Mouse (Mus musculus) CH12F3 (cell line): ENCODE measurements around the gene Eddm3b.
"Not testable (repeated sequence)": the region's sequence is repeated elsewhere in the genome, so short reads cannot be mapped to it uniquely, and the experiment has no call there.

Experiments
- in situ Hi-C: fragments of 300-500 bp; cut with MboI; formaldehyde crosslinking; loops from 2 replicates; pipeline ENCODE4 v1.14.3; 2020; ENCODE audit warnings: low sequenced_read_pairs

Gene Eddm3b

DNA sequence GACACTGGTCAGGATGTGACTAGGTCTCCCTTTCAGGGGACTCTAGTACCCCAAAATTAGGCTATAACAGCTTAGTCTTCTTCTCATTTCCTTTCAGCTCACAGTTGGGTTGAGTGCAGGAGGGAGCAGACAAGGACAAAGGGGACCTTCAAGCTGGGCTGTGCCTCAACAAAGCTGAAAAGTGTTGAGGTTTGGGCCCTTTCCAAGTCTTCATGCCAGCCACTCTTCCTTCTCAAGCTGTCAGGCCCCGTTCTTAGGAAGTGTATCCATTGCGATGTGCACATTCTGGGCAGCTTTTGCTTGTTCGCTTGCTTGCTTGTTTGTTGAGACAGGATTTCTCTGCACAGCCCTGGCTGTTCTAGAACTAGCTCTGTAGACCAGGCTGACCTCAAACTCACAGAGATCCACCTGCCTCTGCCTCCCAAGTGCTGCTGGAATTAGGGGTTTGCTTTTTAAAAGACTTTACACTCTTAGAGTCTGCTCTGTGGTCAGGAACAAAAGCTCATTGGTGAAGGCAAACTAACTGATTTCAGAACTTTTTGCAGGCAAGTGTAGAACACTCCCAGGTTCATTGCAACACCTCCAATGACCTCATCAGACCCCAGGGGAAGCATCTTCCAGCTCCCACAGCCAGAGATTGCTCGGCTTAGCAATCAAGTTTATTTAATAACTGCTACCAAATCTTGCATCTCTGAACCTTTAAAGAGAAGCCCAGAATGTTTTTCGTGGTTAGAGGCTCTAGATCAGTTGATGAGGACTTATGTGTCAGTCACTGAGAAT is 19.9 kb upstream of the Eddm3b start:
- in situ Hi-C loops: no loop called here

DNA sequence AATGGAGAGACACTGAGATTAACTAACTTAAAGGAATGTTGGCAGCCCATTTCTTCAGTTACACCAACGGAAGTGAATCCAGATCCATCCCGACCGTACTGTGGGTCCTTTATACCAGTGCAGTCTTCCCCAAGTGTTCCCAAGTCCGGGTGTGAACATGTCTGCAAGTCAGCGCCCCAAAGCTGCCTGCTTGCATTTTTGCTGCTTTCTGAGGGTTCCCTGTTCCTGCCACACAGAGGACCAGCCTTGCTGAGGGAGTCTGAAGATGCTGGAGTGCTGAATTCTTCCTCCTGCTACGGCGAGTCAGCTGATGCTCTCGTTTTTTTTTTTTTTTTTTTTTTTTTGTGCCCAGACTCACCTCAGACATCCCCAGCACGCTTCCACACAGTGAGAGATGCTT is 19.3 kb upstream of the Eddm3b start:
- in situ Hi-C loops: no loop called here

DNA sequence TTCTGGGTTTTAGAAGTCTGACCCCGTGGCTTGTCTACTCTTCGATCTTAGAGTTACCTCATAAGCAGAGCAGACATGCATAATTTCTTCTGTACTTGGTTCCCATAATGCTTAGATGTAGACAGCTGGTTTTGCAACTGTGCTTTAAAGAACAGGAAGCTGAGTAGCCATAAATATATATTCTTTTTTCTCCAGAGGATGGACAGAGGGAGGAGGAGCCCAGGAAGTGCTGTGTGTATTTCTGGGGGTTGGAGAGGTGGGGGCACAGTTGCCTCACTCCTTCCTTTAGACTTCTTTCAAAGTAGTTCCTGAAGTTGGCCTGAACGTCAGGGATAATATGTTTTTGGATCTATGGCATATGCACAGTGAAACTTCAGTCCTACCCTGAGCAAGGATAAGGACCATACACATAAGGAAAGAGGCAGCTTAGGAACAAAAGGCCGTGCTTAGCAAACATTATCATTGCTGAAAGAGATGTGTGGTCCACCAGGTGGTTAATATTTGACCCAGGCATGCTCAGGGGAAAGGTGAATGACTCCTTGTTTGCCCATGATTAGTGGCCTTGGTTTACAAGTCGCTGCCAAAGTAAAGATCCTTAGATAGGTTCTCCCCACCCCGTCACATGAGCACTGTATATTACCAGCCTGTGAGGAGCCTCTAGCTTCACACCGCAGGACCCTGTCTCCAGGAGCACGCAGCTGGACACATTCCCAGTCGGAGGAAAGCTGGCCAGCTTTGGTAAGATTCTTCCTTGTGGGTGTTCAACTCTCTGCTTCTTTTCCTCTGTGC is 18.3 kb upstream of the Eddm3b start:
- in situ Hi-C loops: no loop called here

DNA sequence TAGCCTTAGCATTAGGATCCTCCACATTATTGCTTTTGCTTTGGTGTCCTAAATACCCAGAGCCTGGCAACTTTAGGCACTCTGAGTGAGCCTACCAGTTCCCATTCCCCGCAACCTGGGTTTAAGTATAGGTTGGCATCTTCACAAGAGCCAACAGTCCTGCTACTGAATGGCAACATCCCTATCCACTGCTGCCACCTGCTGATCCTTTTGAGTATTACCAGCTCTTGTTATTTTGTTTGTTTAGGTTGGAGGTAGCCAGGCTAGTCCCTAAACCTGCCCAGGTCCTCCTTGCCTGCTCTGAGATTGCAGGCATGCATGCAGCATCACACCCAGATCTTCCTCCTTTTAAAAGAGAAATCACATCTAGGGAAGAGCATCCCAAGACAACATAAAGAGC is 15.9 kb upstream of the Eddm3b start:
- in situ Hi-C loops: not testable (repeated sequence)

DNA sequence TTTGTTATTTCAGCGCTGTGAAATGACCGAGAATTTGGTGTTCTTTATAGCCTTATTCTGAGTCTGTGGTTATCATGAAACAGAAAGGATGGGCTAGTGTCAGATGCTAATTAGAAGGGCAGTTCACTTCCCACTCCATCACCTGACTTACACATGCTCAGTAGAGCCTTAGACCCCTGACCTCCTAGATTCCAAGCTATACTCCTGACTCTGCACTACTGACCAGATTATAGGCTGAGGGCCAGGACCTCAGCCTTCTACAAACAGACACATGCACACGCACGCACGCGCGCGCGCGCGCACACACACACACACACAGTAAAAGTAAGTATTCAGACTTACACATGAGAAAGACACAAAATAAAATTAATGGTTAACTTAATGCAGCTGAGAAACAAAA is 15.3 kb upstream of the Eddm3b start:
- in situ Hi-C loops: no loop called here

DNA sequence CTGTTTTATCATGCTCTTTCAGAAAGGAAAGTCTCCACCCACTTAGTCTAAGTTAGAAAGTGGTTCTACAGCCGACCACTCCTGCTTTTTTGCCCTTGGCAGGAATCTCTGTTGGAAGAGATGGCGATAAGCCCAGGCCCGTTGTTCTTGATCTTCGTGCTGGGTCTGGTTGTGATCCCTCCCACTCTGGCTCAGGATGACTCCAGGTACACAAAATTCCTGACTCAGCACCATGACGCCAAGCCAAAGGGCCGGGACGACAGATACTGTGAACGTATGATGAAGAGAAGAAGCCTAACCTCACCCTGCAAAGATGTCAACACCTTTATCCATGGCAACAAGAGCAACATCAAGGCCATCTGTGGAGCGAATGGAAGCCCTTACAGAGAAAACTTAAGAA is 12.9 kb upstream of the Eddm3b start:
- in situ Hi-C loops: loop anchor here (10.0 kb wide), 2 partner anchors 76 to 144 kb away; no protein-coding TSS in a partner anchor

DNA sequence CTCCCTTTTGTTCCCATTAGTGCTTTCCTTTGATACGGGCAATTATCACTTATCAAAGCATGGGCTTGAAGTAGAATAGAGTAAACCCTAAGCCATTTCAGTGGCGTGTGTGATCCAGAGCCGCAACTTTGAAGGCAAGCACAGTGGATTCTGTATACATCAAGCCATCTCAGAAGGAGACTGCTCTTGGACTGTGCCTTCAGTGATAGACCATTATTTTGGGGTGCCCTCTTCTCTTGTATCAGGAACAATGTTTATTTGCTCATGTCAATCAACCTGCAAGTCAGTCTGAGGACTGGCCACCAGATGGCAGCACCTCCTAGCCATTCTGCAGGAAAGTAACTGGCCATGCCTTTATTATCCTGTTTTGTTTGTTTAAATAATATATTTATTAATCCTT is 11.0 kb upstream of the Eddm3b start:
- in situ Hi-C loops: loop anchor here (10.0 kb wide), 2 partner anchors 78 to 142 kb away; no protein-coding TSS in a partner anchor

DNA sequence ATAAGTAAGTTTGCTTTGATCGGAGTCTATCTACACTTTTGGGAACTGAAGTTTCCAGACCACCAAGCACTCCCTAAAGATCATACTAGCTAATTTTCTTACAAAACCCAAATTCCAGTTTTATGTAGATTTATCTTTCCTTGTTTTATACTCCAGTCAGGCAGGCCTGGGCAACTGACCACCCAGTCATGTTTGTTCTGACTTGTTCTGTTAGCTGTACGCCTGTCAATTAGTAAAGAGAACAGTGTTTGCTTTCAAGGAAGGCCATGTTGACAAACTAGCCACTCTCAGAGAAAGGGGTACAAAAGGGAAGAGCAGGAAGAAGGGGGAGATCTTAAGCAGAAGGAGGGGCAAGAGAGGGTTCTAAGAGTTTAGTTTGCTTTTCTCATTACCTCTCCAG is 9.9 kb upstream of the Eddm3b start:
- in situ Hi-C loops: loop anchor here (10.0 kb wide), 2 partner anchors 80 to 140 kb away; no protein-coding TSS in a partner anchor

DNA sequence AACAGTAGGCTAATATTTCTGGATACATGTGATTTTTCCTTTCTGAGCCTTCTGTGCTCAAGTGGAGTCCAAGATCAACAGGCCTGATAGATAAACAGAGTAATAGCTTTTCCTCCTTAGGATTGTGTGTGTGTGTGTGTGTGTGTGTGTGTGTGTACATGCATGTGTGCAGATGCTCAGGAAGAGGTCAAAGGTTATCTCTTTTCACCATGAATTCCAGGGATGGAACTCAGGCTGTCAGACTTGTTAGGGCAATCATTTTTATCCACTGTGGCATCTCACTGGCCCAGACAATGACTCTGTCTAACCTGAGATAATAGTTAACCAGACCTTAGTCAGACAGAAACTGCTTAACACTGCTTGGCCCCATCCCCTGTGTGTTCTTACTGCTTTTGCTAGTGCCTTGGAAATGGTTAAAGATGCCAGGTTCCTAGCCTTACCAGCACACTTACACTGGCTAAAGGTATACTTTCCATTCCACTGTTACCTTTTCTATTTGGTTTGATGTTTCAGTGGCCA is 7.7 kb upstream of the Eddm3b start:
- in situ Hi-C loops: loop anchor here (10.0 kb wide), 2 partner anchors 82 to 138 kb away; no protein-coding TSS in a partner anchor

DNA sequence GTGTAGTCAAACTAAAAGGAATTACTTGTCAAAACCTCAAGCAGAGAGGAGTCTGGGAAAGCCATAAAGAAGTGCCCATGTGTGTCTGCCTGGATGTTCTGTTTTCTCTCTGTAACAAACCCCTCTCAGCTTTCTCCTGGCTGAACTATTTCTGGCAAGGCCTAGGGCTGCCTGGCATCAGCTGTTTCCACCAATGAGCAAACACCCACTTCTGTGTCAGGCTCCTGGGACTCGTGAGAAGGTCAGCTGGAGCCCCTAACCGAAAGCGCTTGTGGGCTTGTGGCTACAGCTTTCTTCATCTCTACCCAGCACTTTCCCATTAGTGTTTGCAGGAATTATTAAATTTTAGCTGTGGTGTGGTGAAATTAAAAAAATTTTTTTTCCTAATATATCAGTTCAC is 2.3 kb upstream of the Eddm3b start:
- in situ Hi-C loops: no loop called here

DNA sequence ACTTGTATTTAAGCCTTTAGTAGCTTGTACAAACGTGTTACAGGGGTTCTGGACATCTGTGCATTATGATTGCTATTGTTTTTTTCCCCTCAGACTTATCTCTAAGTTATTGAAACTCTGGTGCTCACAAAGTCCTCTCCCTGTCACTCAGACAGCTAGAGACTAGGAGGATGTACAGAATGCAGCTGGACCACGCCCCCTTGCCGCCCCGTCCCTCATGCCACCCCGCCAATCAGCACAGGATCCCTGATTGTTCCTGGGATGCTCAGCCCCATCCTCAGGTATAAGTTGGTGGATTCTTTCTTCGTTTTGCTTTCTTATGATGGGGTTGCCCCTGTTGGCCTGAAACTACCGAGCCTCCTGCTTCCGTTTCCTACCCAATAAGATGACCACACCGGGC is 750 bp upstream of the Eddm3b start:
- in situ Hi-C loops: no loop called here

DNA sequence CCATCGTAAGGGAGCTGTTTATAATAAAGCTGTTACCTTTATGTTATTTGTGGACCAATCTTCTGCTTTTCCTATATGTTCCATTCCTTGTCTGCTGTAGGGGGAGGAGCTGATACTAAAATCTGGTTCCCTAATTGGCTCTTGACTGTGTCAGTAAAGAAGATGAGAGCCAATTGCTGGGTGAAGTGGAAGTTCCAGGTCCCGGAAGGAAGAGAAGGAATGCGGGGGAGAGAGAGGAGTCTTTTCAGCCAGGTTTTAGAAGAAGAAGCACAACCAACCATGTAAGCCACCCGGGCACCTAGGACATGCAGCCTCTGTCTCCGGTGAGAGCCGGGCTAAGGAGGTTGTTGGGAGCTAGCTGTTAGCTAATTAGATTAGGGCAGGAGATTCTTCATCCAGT is 11.5 kb downstream of the Eddm3b start:
- in situ Hi-C loops: no loop called here

DNA sequence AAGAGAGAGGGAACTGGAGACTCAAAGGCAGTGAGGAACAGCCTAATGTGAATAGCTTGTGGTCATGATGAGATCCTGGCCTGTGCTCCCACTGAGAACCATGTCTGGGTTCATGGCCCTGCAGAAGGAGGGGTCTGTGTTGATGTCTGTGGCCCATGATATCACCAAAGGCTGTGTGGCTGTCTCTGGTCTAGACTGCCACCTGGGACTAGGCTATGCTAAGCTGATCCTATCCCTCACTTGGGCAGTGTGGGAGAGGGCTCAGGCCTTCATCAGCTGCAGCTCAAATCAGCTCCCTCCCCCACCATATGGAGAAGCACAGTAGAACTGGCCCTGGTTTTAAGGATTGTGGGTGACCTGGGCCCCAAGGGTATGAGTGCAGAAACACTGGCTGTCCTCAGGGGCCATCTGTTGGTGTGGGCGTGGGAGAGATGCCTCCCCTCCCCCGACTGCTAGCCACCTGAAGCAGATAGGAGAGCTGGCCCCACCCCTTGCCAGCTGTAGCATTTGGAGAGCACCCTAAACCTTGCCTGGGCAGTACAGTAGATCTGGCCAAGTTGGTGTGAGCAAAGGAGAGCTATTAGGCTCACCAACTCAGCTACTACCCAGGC is 13.5 kb downstream of the Eddm3b start:
- in situ Hi-C loops: no loop called here

DNA sequence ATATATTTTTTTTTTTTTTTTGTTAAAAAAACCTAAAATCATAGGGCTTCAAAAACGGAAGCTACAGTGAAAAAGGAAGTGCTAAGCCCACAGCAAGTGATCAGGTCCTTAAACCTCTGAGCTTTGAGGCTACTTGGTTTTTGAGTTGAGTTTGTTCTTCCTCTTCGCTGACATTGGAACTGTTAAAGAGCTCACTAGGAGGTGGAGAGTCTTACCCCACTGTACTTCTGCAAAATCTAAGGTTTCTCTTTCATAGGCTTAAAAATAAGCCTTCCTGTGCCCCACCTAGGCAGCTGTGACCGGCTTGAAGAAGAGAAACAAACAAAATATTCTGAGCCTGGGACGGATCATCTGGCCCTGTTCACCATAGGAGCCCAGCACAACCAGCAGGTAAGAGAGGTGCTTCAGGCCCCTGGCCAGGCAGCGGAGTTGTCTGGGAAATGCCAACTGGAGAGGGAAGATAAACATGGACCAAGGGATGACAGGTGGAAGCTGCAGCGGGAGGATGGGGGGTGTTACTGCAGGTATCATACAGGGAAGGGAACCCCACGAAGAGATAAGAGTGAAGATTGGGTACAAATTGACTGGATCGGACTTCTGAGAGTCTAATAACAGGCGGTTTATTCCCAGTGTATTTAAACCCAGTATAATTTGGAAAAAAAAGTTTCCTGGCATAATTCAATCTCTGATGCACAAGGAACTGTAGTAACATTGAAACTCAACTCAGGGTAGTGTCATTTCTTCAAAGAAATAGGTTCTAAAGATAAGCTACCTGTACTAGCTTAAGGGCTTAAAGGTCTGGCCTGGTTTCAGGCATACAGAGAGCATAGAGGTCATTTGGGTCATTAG is 14.8 kb downstream of the Eddm3b start:
- in situ Hi-C loops: no loop called here

DNA sequence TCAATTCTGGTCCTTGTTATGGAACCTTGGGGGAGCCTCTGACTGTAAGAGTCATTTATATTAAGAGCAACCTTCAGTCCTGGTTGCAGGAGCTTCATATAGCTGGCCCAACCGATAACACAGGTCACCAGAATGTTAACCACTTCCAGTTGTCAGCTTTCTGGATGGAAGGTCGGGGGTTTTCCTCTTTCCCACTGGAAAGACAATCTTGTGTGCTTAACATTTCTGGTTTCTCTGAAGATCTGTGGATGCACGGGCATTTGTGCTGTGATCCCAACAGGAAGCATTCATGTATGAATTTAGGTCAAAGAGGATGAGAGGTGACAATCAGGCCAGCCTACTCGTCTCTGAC is 15.4 kb downstream of the Eddm3b start:
- in situ Hi-C loops: no loop called here

DNA sequence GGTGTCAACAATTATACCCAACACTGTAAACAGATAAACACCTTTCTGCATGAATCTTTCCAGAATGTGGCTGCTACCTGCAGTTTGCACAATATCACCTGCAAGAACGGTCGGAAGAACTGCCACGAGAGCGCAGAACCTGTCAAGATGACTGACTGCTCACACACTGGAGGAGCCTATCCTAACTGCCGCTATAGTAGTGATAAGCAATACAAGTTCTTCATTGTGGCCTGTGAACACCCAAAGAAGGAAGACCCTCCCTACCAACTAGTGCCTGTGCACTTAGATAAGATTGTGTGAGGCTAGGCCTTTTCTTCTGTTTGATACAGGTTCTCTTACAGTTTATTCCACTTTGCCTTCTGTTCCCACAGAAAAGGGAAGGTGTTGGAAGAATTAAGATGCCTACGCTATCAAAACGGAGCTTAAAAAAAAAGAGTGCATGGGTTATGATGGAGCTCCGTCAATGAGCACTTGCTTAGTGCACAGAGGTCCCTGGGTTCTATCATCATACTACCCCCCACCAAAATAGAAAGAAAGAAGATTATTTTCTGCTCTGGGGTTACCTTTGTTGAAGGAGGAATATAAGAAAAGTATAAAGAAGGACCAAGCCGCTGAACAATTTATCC is 16.2 kb downstream of the Eddm3b start:
- in situ Hi-C loops: no loop called here

DNA sequence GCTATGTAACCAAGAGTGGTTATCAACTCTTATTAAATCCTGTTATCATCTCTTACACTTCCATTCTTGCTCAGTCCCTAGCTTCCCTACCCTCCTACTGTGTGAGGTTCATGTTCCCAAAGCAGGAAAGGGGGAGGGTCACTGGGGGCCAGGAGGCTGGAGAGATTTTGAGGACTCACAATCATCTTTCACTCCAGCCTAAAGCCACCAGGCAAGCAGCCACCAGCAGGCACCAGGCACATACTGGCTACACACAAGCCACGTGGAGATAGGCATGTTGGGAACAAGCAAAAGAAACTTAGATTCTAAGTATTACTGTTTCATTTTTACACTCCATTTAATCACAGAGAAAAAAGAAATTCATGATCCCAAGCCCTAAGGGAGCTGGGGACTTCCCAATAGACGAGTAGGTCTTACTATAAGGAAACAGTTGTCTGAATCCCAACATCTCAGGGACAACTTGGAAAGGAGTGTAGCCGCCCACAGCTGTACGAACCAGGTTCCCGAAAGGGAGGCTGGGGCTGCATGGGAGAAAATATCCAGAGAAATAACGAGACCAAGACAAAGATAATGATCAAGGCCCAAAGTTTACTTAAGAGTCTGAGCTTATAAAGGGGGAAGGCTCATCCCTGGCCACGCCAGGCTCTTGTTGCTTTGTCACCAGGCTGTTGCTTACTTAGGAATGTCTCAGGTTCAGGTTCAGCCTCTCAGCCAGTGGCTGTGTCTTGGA is 17.0 kb downstream of the Eddm3b start:
- in situ Hi-C loops: no loop called here

DNA sequence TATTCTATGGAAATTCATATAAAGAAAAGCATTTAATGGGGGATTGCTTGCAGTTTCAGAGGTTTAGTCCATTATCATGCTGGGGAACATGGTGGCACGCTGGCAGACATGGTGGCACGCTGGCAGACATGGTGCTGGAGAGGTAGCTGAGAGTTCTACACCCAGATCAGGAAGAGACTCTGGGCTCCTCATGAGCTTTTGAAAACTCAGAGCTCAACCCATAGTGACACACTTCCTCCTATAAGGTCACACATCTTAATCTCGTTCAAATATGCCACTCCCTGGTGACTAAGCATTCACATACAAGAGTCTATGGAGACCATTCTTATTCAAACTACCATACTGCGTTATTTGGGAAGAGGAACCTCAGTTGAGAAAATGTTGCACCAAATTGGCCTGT is 18.1 kb downstream of the Eddm3b start:
- in situ Hi-C loops: no loop called here

DNA sequence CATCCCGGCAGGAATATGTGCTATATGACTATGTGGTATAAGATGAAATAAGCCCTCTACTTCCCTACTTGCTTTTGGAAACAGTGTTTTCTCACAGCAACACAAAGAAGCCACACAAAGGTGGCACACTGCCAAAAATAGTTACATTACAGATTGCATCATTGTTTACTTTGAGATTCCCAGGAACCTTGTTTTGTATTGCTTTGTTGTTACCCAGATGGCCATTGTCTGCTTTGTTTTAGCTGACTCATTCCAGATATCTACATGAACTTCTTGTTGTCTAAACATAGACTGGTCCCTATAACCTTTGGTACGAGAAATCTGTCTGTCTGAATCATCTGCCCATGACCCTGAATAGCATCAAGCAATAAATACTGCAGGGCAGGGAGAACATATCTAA is 26.1 kb downstream of the Eddm3b start:
- in situ Hi-C loops: no loop called here

DNA sequence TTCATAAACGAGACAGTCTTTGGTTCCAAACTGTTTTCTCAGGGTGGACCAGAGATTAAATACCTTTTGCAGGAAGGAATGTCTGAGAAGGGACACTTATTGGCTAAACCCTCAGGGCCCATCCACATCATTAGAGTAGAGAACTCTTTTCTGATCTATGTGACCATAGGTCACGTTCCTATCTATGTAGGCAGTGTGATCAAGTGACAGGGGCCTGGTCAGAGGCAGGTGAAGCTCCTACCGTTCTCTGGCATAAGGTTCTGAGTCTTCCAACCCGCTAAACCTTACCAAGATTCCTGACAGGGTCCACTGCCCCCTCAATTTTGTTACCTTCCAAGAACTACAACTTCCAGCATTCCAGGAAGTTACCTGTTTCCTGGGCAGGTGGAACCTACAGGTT is 27.9 kb downstream of the Eddm3b start:
- in situ Hi-C loops: no loop called here
